Mouse (Mus musculus): ENCODE results near the gene Pnpla1.

- TF ChIP-seq CTCF (IDR thresholded peaks at IDR 0.05; ENCODE audit: extremely low read depth, insufficient read depth, low read length) (no peak), POLR2A (IDR thresholded peaks at IDR 0.05; ENCODE audit: extremely low read depth, insufficient read depth, low read length) (no peak)
These were observed 38.0 kb upstream of the Pnpla1 start for GRCm38 (mm10) chr17:28820189-28820588.

All from cortical plate, adult 2 months (tissue).